Mouse (Mus musculus): ENCODE results near the gene Crnkl1. TPM values are rescaled to one million over a fixed set of nuclear protein-coding genes. Genes with fewer than 3 reads are reported as not detected.
"Not testable (repeated sequence)": the region's sequence is repeated elsewhere in the genome, so short reads cannot be mapped to it uniquely, and the experiment has no call there.

Crnkl1 gene
- polyA plus RNA-seq, 1 experiment from 2014 or later = 27.7 TPM

DNA sequence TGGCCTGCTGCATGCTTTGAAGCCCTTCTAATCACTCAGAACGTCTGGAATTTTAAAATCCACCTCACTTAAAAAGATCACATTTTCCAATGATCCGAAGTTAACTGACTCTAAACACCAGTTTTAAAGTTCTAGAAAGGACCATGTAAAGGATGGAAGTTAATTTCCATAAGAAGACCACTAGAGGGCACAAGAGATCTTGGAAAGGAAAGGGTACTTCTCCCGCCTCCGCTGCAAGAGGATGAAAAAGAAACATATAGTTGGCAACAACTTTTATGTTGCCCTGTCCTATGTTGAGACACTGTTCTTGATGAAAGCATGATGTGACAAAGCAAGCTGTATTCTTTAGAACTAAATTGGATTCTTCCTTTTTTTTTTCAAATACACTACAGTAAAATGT, 22.6 kb upstream of the Crnkl1 start:
- H3K4me1 ChIP-seq = no peaks in the 10 kb centered on the region
- H3K9me3 ChIP-seq (replicated peaks) = no peaks in the 10 kb centered on the region
- H3K9ac ChIP-seq = no peak overlapping the region
- no peaks in the 10 kb centered on the region for H3K36me3 ChIP-seq
- 8% methylated on average over 4 of the region's 4 CpGs for WGBS
- H3K27ac ChIP-seq (replicated peaks) = no peak overlapping the region
- no peak overlapping the region for H3K4me2 ChIP-seq (replicated peaks)
- ATAC-seq (ENCODE audit: insufficient number of reproducible peaks, low FRiP score, low TSS enrichment, low read depth) = no peak
- no peak overlapping the region for H3K4me3 ChIP-seq (replicated peaks)
- no peaks in the 10 kb centered on the region for H3K27me3 ChIP-seq

DNA sequence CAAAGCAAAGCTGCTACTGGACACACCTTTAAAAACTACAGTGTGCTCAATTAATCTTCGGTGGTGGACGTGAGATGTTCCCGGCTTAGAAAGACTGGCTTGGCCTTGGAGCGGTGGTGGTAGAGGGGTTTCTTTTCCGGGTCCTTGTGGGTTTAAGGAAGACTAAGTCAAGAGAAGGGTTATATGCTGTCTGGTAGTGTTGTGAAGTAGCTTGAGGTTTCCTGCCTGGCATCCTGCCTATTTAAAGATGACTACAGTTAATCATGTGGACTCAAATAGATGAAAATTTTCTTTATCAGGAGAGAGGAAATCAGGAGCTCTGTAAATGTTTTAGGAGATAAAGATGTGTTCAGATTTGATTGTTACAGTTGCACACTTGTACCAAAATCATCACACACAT, 21.5 kb upstream of the Crnkl1 start:
- no peak overlapping the region for H3K4me3 ChIP-seq (replicated peaks)
- no peak overlapping the region for H3K27ac ChIP-seq (replicated peaks)
- no peaks in the 10 kb centered on the region for H3K27me3 ChIP-seq
- no peak overlapping the region for H3K4me2 ChIP-seq (replicated peaks)
- H3K9me3 ChIP-seq (replicated peaks) = no peaks in the 10 kb centered on the region
- no peak for ATAC-seq (ENCODE audit: insufficient number of reproducible peaks, low FRiP score, low TSS enrichment, low read depth)
- no peak overlapping the region for H3K9ac ChIP-seq
- H3K36me3 ChIP-seq = no peaks in the 10 kb centered on the region
- no peaks in the 10 kb centered on the region for H3K4me1 ChIP-seq
- WGBS = 75% methylated on average over 5 of the region's 5 CpGs

- no peak for ATAC-seq (ENCODE audit: insufficient number of reproducible peaks, low FRiP score, low TSS enrichment, low read depth)
- H3K27ac ChIP-seq (replicated peaks) = no peak overlapping the region
- no peak overlapping the region for H3K4me3 ChIP-seq (replicated peaks)
- H3K9me3 ChIP-seq (replicated peaks) = no peaks in the 10 kb centered on the region
- no peaks in the 10 kb centered on the region for H3K27me3 ChIP-seq
- WGBS = 65% methylated on average over 10 of the region's 10 CpGs
- no peaks in the 10 kb centered on the region for H3K36me3 ChIP-seq
- H3K4me2 ChIP-seq (replicated peaks) = no peak overlapping the region
- no peaks in the 10 kb centered on the region for H3K4me1 ChIP-seq
- H3K9ac ChIP-seq = no peak overlapping the region
These were observed 21.0 kb upstream of the Crnkl1 start for GRCm38 (mm10) chr2:145955844-145956243.

- H3K27ac ChIP-seq (replicated peaks) = no peak overlapping the region
- H3K4me3 ChIP-seq (replicated peaks) = no peak overlapping the region
- H3K9me3 ChIP-seq (replicated peaks) = no peaks in the 10 kb centered on the region
- ATAC-seq (ENCODE audit: insufficient number of reproducible peaks, low FRiP score, low TSS enrichment, low read depth) = no peak
- WGBS = 83% methylated on average over 5 of the region's 5 CpGs
- H3K27me3 ChIP-seq = no peaks in the 10 kb centered on the region
- no peak overlapping the region for H3K9ac ChIP-seq
- H3K4me2 ChIP-seq (replicated peaks) = no peak overlapping the region
- no peaks in the 10 kb centered on the region for H3K4me1 ChIP-seq
- H3K36me3 ChIP-seq = no peaks in the 10 kb centered on the region
These were observed 17.9 kb upstream of the Crnkl1 start for GRCm38 (mm10) chr2:145952726-145953125.

- no peak overlapping the region for H3K27ac ChIP-seq (replicated peaks)
- no peak overlapping the region for H3K4me3 ChIP-seq (replicated peaks)
- H3K4me1 ChIP-seq = no peaks in the 10 kb centered on the region
- ATAC-seq (ENCODE audit: insufficient number of reproducible peaks, low FRiP score, low TSS enrichment, low read depth) = no peak
- no peaks in the 10 kb centered on the region for H3K27me3 ChIP-seq
- no peak overlapping the region for H3K4me2 ChIP-seq (replicated peaks)
- H3K36me3 ChIP-seq = no peaks in the 10 kb centered on the region
- H3K9ac ChIP-seq = no peak overlapping the region
- 12% methylated on average over 10 of the region's 10 CpGs for WGBS
- no peaks in the 10 kb centered on the region for H3K9me3 ChIP-seq (replicated peaks)
These were observed 15.4 kb upstream of the Crnkl1 start for GRCm38 (mm10) chr2:145950239-145950638.

- Histone ChIP-seq H3K9ac (no peak overlapping the region), H3K36me3 (no peaks in the 10 kb centered on the region), H3K4me2 (replicated peaks) (no peak overlapping the region), H3K4me3 (replicated peaks) (no peak overlapping the region), H3K27ac (replicated peaks) (no peak overlapping the region), H3K4me1 (no peaks in the 10 kb centered on the region), H3K27me3 (no peaks in the 10 kb centered on the region), H3K9me3 (replicated peaks) (no peaks in the 10 kb centered on the region)
- 32% methylated on average over 11 of the region's 11 CpGs for WGBS
- no peak for ATAC-seq (ENCODE audit: insufficient number of reproducible peaks, low FRiP score, low TSS enrichment, low read depth)
These were observed 14.8 kb upstream of the Crnkl1 start for GRCm38 (mm10) chr2:145949475-145950068.

DNA sequence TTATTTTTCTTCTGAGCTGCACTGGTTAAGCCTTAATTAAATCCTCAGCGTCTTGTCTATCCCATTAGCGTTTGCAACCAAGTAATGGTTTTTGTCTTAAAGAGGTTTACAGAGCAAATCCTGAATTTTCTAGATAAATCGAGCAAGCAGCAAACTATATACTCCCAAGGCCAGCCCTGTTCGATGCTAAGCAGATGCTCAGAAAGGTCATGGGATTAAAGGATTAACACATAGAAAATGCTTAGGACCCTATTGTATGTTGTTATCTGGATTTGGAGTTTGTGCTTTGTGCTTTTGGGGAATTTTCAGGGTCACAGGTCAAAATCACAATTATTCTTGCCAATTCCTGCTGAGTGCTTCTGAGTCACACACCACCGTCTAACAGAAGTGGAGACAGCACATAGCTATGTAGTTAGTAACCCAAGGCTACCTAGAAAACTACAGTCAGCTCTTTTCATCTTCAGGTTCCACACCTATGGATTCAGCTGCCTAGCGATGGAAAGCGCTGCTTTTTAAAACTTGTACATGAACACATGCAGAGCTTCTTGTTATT, 13.7 kb upstream of the Crnkl1 start:
- H3K36me3 ChIP-seq = no peaks in the 10 kb centered on the region
- no peak for ATAC-seq (ENCODE audit: insufficient number of reproducible peaks, low FRiP score, low TSS enrichment, low read depth)
- no peak overlapping the region for H3K4me2 ChIP-seq (replicated peaks)
- H3K9ac ChIP-seq = no peak overlapping the region
- no peaks in the 10 kb centered on the region for H3K9me3 ChIP-seq (replicated peaks)
- no peak overlapping the region for H3K27ac ChIP-seq (replicated peaks)
- H3K4me3 ChIP-seq (replicated peaks) = no peak overlapping the region
- WGBS = 61% methylated on average over 7 of the region's 7 CpGs
- H3K4me1 ChIP-seq = no peaks in the 10 kb centered on the region
- H3K27me3 ChIP-seq = no peaks in the 10 kb centered on the region

GRCm38 (mm10) chr2:145944286-145944685, 9.5 kb upstream of the Crnkl1 start:
- 42% methylated on average over 3 of the region's 3 CpGs for WGBS
- Histone ChIP-seq H3K9me3 (replicated peaks) (no peaks in the 10 kb centered on the region), H3K27me3 (no peaks in the 10 kb centered on the region), H3K27ac (replicated peaks) (no peak overlapping the region), H3K4me2 (replicated peaks) (no peak overlapping the region), H3K36me3 (no peaks in the 10 kb centered on the region), H3K4me3 (replicated peaks) (no peak overlapping the region), H3K4me1 (no peaks in the 10 kb centered on the region), H3K9ac (no peak overlapping the region)
- no peak for ATAC-seq (ENCODE audit: insufficient number of reproducible peaks, low FRiP score, low TSS enrichment, low read depth)

GRCm38 (mm10) chr2:145941403-145941802, 6.6 kb upstream of the Crnkl1 start:
- Histone ChIP-seq H3K9ac (no peak overlapping the region), H3K36me3 (no peaks in the 10 kb centered on the region), H3K4me3 (replicated peaks) (no peak overlapping the region), H3K4me1 (no peaks in the 10 kb centered on the region), H3K4me2 (replicated peaks) (no peak overlapping the region), H3K27ac (replicated peaks) (no peak overlapping the region), H3K27me3 (no peaks in the 10 kb centered on the region), H3K9me3 (replicated peaks) (no peaks in the 10 kb centered on the region)
- 63% methylated on average over 3 of the region's 3 CpGs for WGBS
- ATAC-seq (ENCODE audit: insufficient number of reproducible peaks, low FRiP score, low TSS enrichment, low read depth) = no peak

DNA sequence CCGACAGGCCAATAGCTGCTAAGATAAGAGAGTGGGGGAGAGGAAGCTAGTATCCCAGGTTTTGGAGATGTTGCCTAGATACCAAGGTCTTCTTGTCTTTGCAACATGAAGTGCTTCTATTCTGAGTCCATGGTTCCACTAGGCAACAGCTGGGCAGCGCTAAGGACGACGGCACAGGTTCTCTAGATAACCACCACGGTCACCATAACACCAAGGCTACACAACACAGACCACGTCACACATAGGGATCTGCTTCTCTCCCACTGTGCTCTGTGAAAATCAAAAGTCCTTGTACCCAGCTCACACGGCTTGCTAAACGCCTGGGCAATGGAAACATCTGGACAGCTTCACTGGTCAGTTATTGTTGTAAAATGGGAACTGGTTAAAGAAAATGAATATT, 2.2 kb upstream of the Crnkl1 start:
- 85% methylated on average over 8 of the region's 8 CpGs for WGBS

GRCm38 (mm10) chr2:145920941-145921650, 13.7 kb downstream of the Crnkl1 start:
- no peak for ATAC-seq (ENCODE audit: insufficient number of reproducible peaks, low FRiP score, low TSS enrichment, low read depth)
- H3K27ac ChIP-seq (replicated peaks) = no peak overlapping the region
- no peaks in the 10 kb centered on the region for H3K27me3 ChIP-seq
- no peaks in the 10 kb centered on the region for H3K4me1 ChIP-seq
- WGBS = 76% methylated on average over 8 of the region's 8 CpGs
- peaks cover 76% of the 10 kb centered on the region for H3K36me3 ChIP-seq
- H3K9me3 ChIP-seq (replicated peaks) = no peaks in the 10 kb centered on the region
- no peak overlapping the region for H3K4me3 ChIP-seq (replicated peaks)
- H3K4me2 ChIP-seq (replicated peaks) = no peak overlapping the region
- no peak overlapping the region for H3K9ac ChIP-seq

More for the DNA sequence above, 2.2 kb upstream of the Crnkl1 start:
- Histone ChIP-seq H3K9me3 (replicated peaks) (no peaks in the 10 kb centered on the region), H3K4me1 (peaks cover 9% of the 10 kb centered on the region), H3K27ac (replicated peaks) (no peak overlapping the region), H3K4me2 (replicated peaks) (no peak overlapping the region), H3K36me3 (peaks cover 4% of the 10 kb centered on the region; the same call in 1 of the 2 replicates), H3K9ac (no peak overlapping the region), H3K27me3 (no peaks in the 10 kb centered on the region), H3K4me3 (replicated peaks) (no peak overlapping the region)
- no peak for ATAC-seq (ENCODE audit: insufficient number of reproducible peaks, low FRiP score, low TSS enrichment, low read depth)

DNA sequence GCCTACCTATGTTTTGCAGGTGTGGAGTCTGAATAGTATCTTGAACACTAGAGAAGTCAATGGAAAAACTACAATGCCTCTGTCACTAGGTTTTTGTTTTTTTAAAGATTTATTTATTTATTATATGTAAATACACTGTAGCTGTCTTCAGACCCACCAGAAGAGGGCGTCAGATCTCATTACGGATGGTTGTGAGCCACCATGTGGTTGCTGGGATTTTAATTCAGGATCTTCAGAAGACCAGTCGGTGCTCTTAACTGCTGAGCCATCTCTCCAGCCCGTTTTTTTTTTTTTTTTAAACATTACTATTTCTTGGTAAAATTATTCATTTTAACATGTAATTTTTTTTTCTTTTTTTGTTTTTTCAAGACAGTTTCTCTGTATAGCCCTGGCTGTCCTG, 28.9 kb downstream of the Crnkl1 start:
- not testable (repeated sequence) for H3K9me3 ChIP-seq (replicated peaks); H3K27me3 ChIP-seq; H3K4me3 ChIP-seq (replicated peaks); H3K9ac ChIP-seq; ATAC-seq (ENCODE audit: insufficient number of reproducible peaks, low FRiP score, low TSS enrichment, low read depth); H3K4me2 ChIP-seq (replicated peaks); H3K27ac ChIP-seq (replicated peaks)
- H3K4me1 ChIP-seq = peaks cover 17% of the 10 kb centered on the region
- WGBS = 32% methylated on average over 4 of the region's 4 CpGs
- H3K36me3 ChIP-seq = peaks cover 27% of the 10 kb centered on the region

Data from embryonic facial prominence, embryonic 15.5 days (tissue).